Mouse (Mus musculus) midbrain, postnatal 0 days (tissue): ENCODE data around the gene Mcpt4. TPM values are rescaled to one million over a fixed set of nuclear protein-coding genes. Genes with fewer than 3 reads are reported as not detected.

Experiments used
- ATAC-seq: fragments of 200-750 bp; cut with Nextera tagmentation; 2 replicates; pipeline ENCODE4 v1.8.0; 2017; ENCODE audit warnings: moderate number of reproducible peaks, mild to moderate bottlenecking, moderate TSS enrichment, moderate library complexity; ENCODE audit not compliant: low FRiP score
- DNase-seq: peaks from one replicate; pipeline ENCODE4 v3.0.0-alpha.2; 2015; ENCODE audit warnings: low spot score
- H3K27ac ChIP-seq: fragments of 300-500 bp; sonication (generic); 2 replicates; pipeline ENCODE4 v1.5.1; 2014; ENCODE audit warnings: low read depth, mild to moderate bottlenecking, low read length, mixed read lengths
- H3K27me3 ChIP-seq: fragments of 300-500 bp; sonication (generic); 2 replicates; pipeline ENCODE4 v1.6.1; 2014; ENCODE audit warnings: low read length, control low read depth, mixed read lengths; ENCODE audit not compliant: insufficient read depth
- H3K36me3 ChIP-seq: fragments of 300-500 bp; sonication (generic); 2 replicates; pipeline ENCODE4 v1.6.1; 2014; ENCODE audit warnings: low read length, control low read depth, mixed read lengths; ENCODE audit not compliant: insufficient read depth
- H3K4me1 ChIP-seq: fragments of 300-500 bp; sonication (generic); 2 replicates; pipeline ENCODE4 v1.6.1; 2014; ENCODE audit warnings: mild to moderate bottlenecking, control low read depth, antibody characterized with exemption, low read length, mixed read lengths; ENCODE audit not compliant: insufficient read depth
- H3K4me2 ChIP-seq: fragments of 300-500 bp; sonication (generic); 2 replicates; pipeline ENCODE4 v1.6.1; 2014; ENCODE audit warnings: low read depth, mild to moderate bottlenecking, low read length, mixed read lengths; ENCODE audit not compliant: poor library complexity, severe bottlenecking
- H3K4me3 ChIP-seq: fragments of 300-500 bp; sonication (generic); 2 replicates; pipeline ENCODE4 v1.5.1; 2014; ENCODE audit warnings: low read depth, mild to moderate bottlenecking, low read length, moderate library complexity
- H3K9ac ChIP-seq: fragments of 300-500 bp; sonication (generic); replicated peaks from 2 replicates; pipeline ENCODE4 v1.6.1; 2014; ENCODE audit warnings: mild to moderate bottlenecking, low read length, moderate library complexity, mixed read lengths; ENCODE audit not compliant: poor library complexity, severe bottlenecking
- H3K9me3 ChIP-seq: fragments of 300-500 bp; sonication (generic); 2 replicates; pipeline ENCODE4 v1.6.1; 2016; ENCODE audit warnings: low read length, control low read depth
- CTCF ChIP-seq: IDR thresholded peaks from 2 replicates; pipeline ENCODE4 v1.5.1; 2016; ENCODE audit warnings: antibody characterized with exemption, mild to moderate bottlenecking
- WGBS: fragments of 180-500 bp; shearing (Covaris S2); extraction: QIAGEN DNeasy Blood & Tissue Kit; methylation state at CpG from one replicate; pipeline ENCODE4 v1.1.7; 2014; 5-methylcytosine and 5-hydroxymethylcytosine counted together
- polyA plus RNA-seq: library from polyadenylated mRNA; unstranded; fragments of >200 nt; fragmentation: Nextera tagmentation; extraction: Ambion mirVana; gene quantifications from 2 replicates; pipeline ENCODE4 v1.2.1, GENCODE M21; 2015
- total RNA-seq: library from RNA; depleted of rRNA; stranded (reverse); fragments of >200 nt; gene quantifications from 2 replicates; pipeline ENCODE4 v1.2.3, GENCODE M21; 2014

The Mcpt4 gene
- total and polyA plus RNA-seq, 2 experiments from 2014 or later, result 0.38 TPM; not detected in 1

GRCm38 (mm10) chr14:56097597-56097996 lies 35.5 kb upstream of the Mcpt4 start:
- no peaks in the 10 kb centered on the region for H3K9me3 ChIP-seq
- 93% methylated on average over 1 of the region's 1 CpGs for WGBS
- no peak for TF ChIP-seq CTCF
- no peak overlapping the region for H3K4me2 ChIP-seq
- no peak overlapping the region for H3K27ac ChIP-seq
- DNase-seq (no peak), ATAC-seq (no peak)
- no peak overlapping the region for H3K9ac ChIP-seq
- no peak overlapping the region for H3K4me3 ChIP-seq
- no peaks in the 10 kb centered on the region for H3K36me3 ChIP-seq
- no peaks in the 10 kb centered on the region for H3K27me3 ChIP-seq
- no peaks in the 10 kb centered on the region for H3K4me1 ChIP-seq

GRCm38 (mm10) chr14:56093353-56093752 lies 31.2 kb upstream of the Mcpt4 start:
- Histone ChIP-seq H3K27me3 (no peaks in the 10 kb centered on the region), H3K9ac (no peak overlapping the region), H3K4me2 (no peak overlapping the region), H3K4me1 (no peaks in the 10 kb centered on the region), H3K4me3 (no peak overlapping the region), H3K36me3 (no peaks in the 10 kb centered on the region), H3K9me3 (no peaks in the 10 kb centered on the region), H3K27ac (no peak overlapping the region)
- DNase-seq, result no peak
- TF ChIP-seq CTCF, result no peak
- ATAC-seq, result no peak
- WGBS, result 76% methylated on average over 2 of the region's 2 CpGs

GRCm38 (mm10) chr14:56086711-56087110 lies 24.6 kb upstream of the Mcpt4 start:
- H3K4me3 ChIP-seq, result no peak overlapping the region
- WGBS, result 79% methylated on average over 3 of the region's 3 CpGs
- H3K27me3 ChIP-seq, result no peaks in the 10 kb centered on the region
- H3K36me3 ChIP-seq, result no peaks in the 10 kb centered on the region
- H3K27ac ChIP-seq, result no peak overlapping the region
- H3K4me1 ChIP-seq, result no peaks in the 10 kb centered on the region
- H3K9me3 ChIP-seq, result no peaks in the 10 kb centered on the region
- no peak for DNase-seq
- TF ChIP-seq CTCF, result no peak
- no peak for ATAC-seq
- no peak overlapping the region for H3K4me2 ChIP-seq
- H3K9ac ChIP-seq, result no peak overlapping the region

GRCm38 (mm10) chr14:56085167-56085566 lies 23.1 kb upstream of the Mcpt4 start, which contains the start of gene Mcpt8:
TSS of gene Mcpt8 (minus strand) at chr14:56085273.
- H3K4me3 ChIP-seq, result no peak within 1 kb of the TSS
- H3K27ac ChIP-seq, result no peak within 1 kb of the TSS
- H3K9ac ChIP-seq, result no peak within 1 kb of the TSS
- no peaks in the 10 kb centered on the region for H3K9me3 ChIP-seq
- no peaks in the 10 kb centered on the region for H3K27me3 ChIP-seq
- H3K4me2 ChIP-seq, result no peak within 1 kb of the TSS
- DNase-seq (no peak), ATAC-seq (no peak)
- H3K4me1 ChIP-seq, result no peaks in the 10 kb centered on the region
- H3K36me3 ChIP-seq, result no peaks in the 10 kb centered on the region
- WGBS, result 94% methylated on average over 2 of the region's 2 CpGs
- TF ChIP-seq CTCF, result no peak

- TF ChIP-seq CTCF, result no peak
- WGBS, result 77% methylated on average over 4 of the region's 4 CpGs
- ATAC-seq, result no peak
- no peak overlapping the region for H3K27ac ChIP-seq
- no peak overlapping the region for H3K4me2 ChIP-seq
- DNase-seq, result no peak
- no peak overlapping the region for H3K4me3 ChIP-seq
- no peaks in the 10 kb centered on the region for H3K9me3 ChIP-seq
- H3K9ac ChIP-seq, result no peak overlapping the region
- H3K27me3 ChIP-seq, result no peaks in the 10 kb centered on the region
- no peaks in the 10 kb centered on the region for H3K4me1 ChIP-seq
- H3K36me3 ChIP-seq, result no peaks in the 10 kb centered on the region
These were observed 19.9 kb upstream of the Mcpt4 start for GRCm38 (mm10) chr14:56082016-56082415.

GRCm38 (mm10) chr14:56057722-56058121 lies 4.4 kb downstream of the Mcpt4 start:
- Histone ChIP-seq H3K36me3 (no peaks in the 10 kb centered on the region), H3K4me2 (no peak overlapping the region), H3K27me3 (no peaks in the 10 kb centered on the region), H3K4me3 (no peak overlapping the region), H3K4me1 (no peaks in the 10 kb centered on the region), H3K27ac (no peak overlapping the region), H3K9ac (no peak overlapping the region), H3K9me3 (no peaks in the 10 kb centered on the region)
- no peak for TF ChIP-seq CTCF
- DNase-seq (no peak), ATAC-seq (no peak)
- 85% methylated on average over 4 of the region's 4 CpGs for WGBS
